Mouse (Mus musculus): ENCODE measurements around the gene Gli2. TPM values are rescaled to one million over a fixed set of nuclear protein-coding genes. Genes with fewer than 3 reads are reported as not detected.

The Gli2 gene
- polyA plus RNA-seq, 1 experiment: 1.4 TPM

- no peaks in the 10 kb centered on the region for H3K36me3 ChIP-seq (ENCODE audit: control insufficient read depth, insufficient read depth, low read length)
- H3K4me3 ChIP-seq (ENCODE audit: control insufficient read depth, low read depth, low read length): no peak overlapping the region
- TF ChIP-seq POLR2A (IDR thresholded peaks at IDR 0.05; ENCODE audit: control insufficient read depth, low read depth, low read length): no peak
- no peak for TF ChIP-seq CTCF (IDR thresholded peaks at IDR 0.05; ENCODE audit: control insufficient read depth, insufficient read depth, insufficient replicate concordance, low read depth, low read length)
- H3K27ac ChIP-seq (ENCODE audit: control insufficient read depth, insufficient read depth, low read depth, low read length): no peak overlapping the region
- no peaks in the 10 kb centered on the region; the same call in 1 of the 2 replicates for H3K4me1 ChIP-seq (ENCODE audit: control insufficient read depth, insufficient read depth, low read length)
- no peaks in the 10 kb centered on the region for H3K27me3 ChIP-seq (ENCODE audit: control insufficient read depth, insufficient read depth, low read length)
Observed at GRCm38 (mm10) chr1:118980636-118981035, 72.8 kb downstream of the Gli2 start.

- Histone ChIP-seq H3K27me3 (ENCODE audit: control insufficient read depth, insufficient read depth, low read length) (no peaks in the 10 kb centered on the region), H3K4me1 (ENCODE audit: control insufficient read depth, insufficient read depth, low read length) (no peaks in the 10 kb centered on the region), H3K27ac (ENCODE audit: control insufficient read depth, insufficient read depth, low read depth, low read length) (no peak overlapping the region), H3K36me3 (ENCODE audit: control insufficient read depth, insufficient read depth, low read length) (no peaks in the 10 kb centered on the region), H3K4me3 (ENCODE audit: control insufficient read depth, low read depth, low read length) (no peak overlapping the region)
- TF ChIP-seq POLR2A (IDR thresholded peaks at IDR 0.05; ENCODE audit: control insufficient read depth, low read depth, low read length): no peak
- no peak for TF ChIP-seq CTCF (IDR thresholded peaks at IDR 0.05; ENCODE audit: control insufficient read depth, insufficient read depth, insufficient replicate concordance, low read depth, low read length)
Observed at GRCm38 (mm10) chr1:118976596-118976995, 76.8 kb downstream of the Gli2 start.

GRCm38 (mm10) chr1:118975376-118975775 is 78.0 kb downstream of the Gli2 start:
- H3K36me3 ChIP-seq (ENCODE audit: control insufficient read depth, insufficient read depth, low read length): no peaks in the 10 kb centered on the region
- no peaks in the 10 kb centered on the region for H3K27me3 ChIP-seq (ENCODE audit: control insufficient read depth, insufficient read depth, low read length)
- no peaks in the 10 kb centered on the region for H3K4me1 ChIP-seq (ENCODE audit: control insufficient read depth, insufficient read depth, low read length)
- TF ChIP-seq POLR2A (IDR thresholded peaks at IDR 0.05; ENCODE audit: control insufficient read depth, low read depth, low read length) (no peak), CTCF (IDR thresholded peaks at IDR 0.05; ENCODE audit: control insufficient read depth, insufficient read depth, insufficient replicate concordance, low read depth, low read length) (no peak)
- H3K4me3 ChIP-seq (ENCODE audit: control insufficient read depth, low read depth, low read length): no peak overlapping the region
- H3K27ac ChIP-seq (ENCODE audit: control insufficient read depth, insufficient read depth, low read depth, low read length): no peak overlapping the region

- TF ChIP-seq POLR2A (IDR thresholded peaks at IDR 0.05; ENCODE audit: control insufficient read depth, low read depth, low read length) (no peak), CTCF (IDR thresholded peaks at IDR 0.05; ENCODE audit: control insufficient read depth, insufficient read depth, insufficient replicate concordance, low read depth, low read length) (peak; percentile 57; the same call in 1 of the 2 replicates)
- H3K27ac ChIP-seq (ENCODE audit: control insufficient read depth, insufficient read depth, low read depth, low read length): no peak overlapping the region
- no peaks in the 10 kb centered on the region for H3K27me3 ChIP-seq (ENCODE audit: control insufficient read depth, insufficient read depth, low read length)
Observed at GRCm38 (mm10) chr1:118970068-118970467, 83.4 kb downstream of the Gli2 start.

GRCm38 (mm10) chr1:118969409-118969808 is 84.0 kb downstream of the Gli2 start:
- H3K4me3 ChIP-seq (ENCODE audit: control insufficient read depth, low read depth, low read length): no peak overlapping the region
- no peaks in the 10 kb centered on the region for H3K4me1 ChIP-seq (ENCODE audit: control insufficient read depth, insufficient read depth, low read length)
- TF ChIP-seq POLR2A (IDR thresholded peaks at IDR 0.05; ENCODE audit: control insufficient read depth, low read depth, low read length): no peak
- TF ChIP-seq CTCF (IDR thresholded peaks at IDR 0.05; ENCODE audit: control insufficient read depth, insufficient read depth, insufficient replicate concordance, low read depth, low read length): no peak
- H3K27ac ChIP-seq (ENCODE audit: control insufficient read depth, insufficient read depth, low read depth, low read length): no peak overlapping the region
- no peaks in the 10 kb centered on the region for H3K27me3 ChIP-seq (ENCODE audit: control insufficient read depth, insufficient read depth, low read length)
- H3K36me3 ChIP-seq (ENCODE audit: control insufficient read depth, insufficient read depth, low read length): no peaks in the 10 kb centered on the region

More at GRCm38 (mm10) chr1:118970068-118970467, 83.4 kb downstream of the Gli2 start:
- no peaks in the 10 kb centered on the region for H3K4me1 ChIP-seq (ENCODE audit: control insufficient read depth, insufficient read depth, low read length)
- H3K36me3 ChIP-seq (ENCODE audit: control insufficient read depth, insufficient read depth, low read length): no peaks in the 10 kb centered on the region
- H3K4me3 ChIP-seq (ENCODE audit: control insufficient read depth, low read depth, low read length): no peak overlapping the region

- Histone ChIP-seq H3K4me3 (ENCODE audit: control insufficient read depth, low read depth, low read length) (no peak overlapping the region), H3K27me3 (ENCODE audit: control insufficient read depth, insufficient read depth, low read length) (no peaks in the 10 kb centered on the region), H3K36me3 (ENCODE audit: control insufficient read depth, insufficient read depth, low read length) (no peaks in the 10 kb centered on the region), H3K27ac (ENCODE audit: control insufficient read depth, insufficient read depth, low read depth, low read length) (no peak overlapping the region), H3K4me1 (ENCODE audit: control insufficient read depth, insufficient read depth, low read length) (no peaks in the 10 kb centered on the region)
- TF ChIP-seq CTCF (IDR thresholded peaks at IDR 0.05; ENCODE audit: control insufficient read depth, insufficient read depth, insufficient replicate concordance, low read depth, low read length) (no peak), POLR2A (IDR thresholded peaks at IDR 0.05; ENCODE audit: control insufficient read depth, low read depth, low read length) (no peak)
Observed at GRCm38 (mm10) chr1:118968661-118969179, 84.7 kb downstream of the Gli2 start.

- no peak overlapping the region for H3K27ac ChIP-seq (ENCODE audit: control insufficient read depth, insufficient read depth, low read depth, low read length)
- no peak for TF ChIP-seq CTCF (IDR thresholded peaks at IDR 0.05; ENCODE audit: control insufficient read depth, insufficient read depth, insufficient replicate concordance, low read depth, low read length)
- no peak for TF ChIP-seq POLR2A (IDR thresholded peaks at IDR 0.05; ENCODE audit: control insufficient read depth, low read depth, low read length)
- H3K27me3 ChIP-seq (ENCODE audit: control insufficient read depth, insufficient read depth, low read length): no peaks in the 10 kb centered on the region
- H3K36me3 ChIP-seq (ENCODE audit: control insufficient read depth, insufficient read depth, low read length): no peaks in the 10 kb centered on the region
- no peak overlapping the region for H3K4me3 ChIP-seq (ENCODE audit: control insufficient read depth, low read depth, low read length)
- no peaks in the 10 kb centered on the region for H3K4me1 ChIP-seq (ENCODE audit: control insufficient read depth, insufficient read depth, low read length)
Observed at GRCm38 (mm10) chr1:118967976-118968375, 85.4 kb downstream of the Gli2 start.

Data from testis, adult 2 months (tissue).